7 mouse cellular contexts compared by ENCODE assay signal in genomic region chr11:21997561-21998140, GRCm38 (mm10). TPM values are rescaled to one million over a fixed set of nuclear protein-coding genes. Genes with fewer than 3 reads are reported as not detected.
A peak's percentile ranks its signal among the peaks of the same experiment; 100 is the strongest.
DNase-seq lines count a peak whose midpoint lies in the region; ATAC-seq and TF ChIP-seq lines count a peak whose summit lies in the region.

No protein-coding gene starts in this region.

- peaks cover 100% of the 10 kb centered on the region for H3K27me3 ChIP-seq in embryonic facial prominence, embryonic 13.5 days
- H3K27me3 ChIP-seq in forebrain, postnatal 0 days (ENCODE audit: insufficient read depth, low read length), result peaks cover 7% of the 10 kb centered on the region
- peaks cover 89% of the 10 kb centered on the region for H3K27me3 ChIP-seq in midbrain, embryonic 10.5 days (ENCODE audit: low read depth, poor library complexity, severe bottlenecking)

- WGBS in embryonic facial prominence, embryonic 13.5 days, result 2% methylated on average over 20 of the region's 20 CpGs
- 7% methylated on average over 20 of the region's 20 CpGs for WGBS in forebrain, postnatal 0 days
- under 1% methylated on average over 20 of the region's 20 CpGs for WGBS in midbrain, embryonic 10.5 days

- no peak for DNase-seq in layer of hippocampus, adult 2 months (ENCODE audit: low spot score in 2 of 2)
- no peak for DNase-seq in layer of hippocampus, adult 9-10 months (ENCODE audit: low spot score)
- DNase-seq in forebrain, postnatal 0 days, result no peak
- peak; percentile 57 for DNase-seq in midbrain, embryonic 10.5 days (ENCODE audit: low spot score)
- DNase-seq in layer of hippocampus, adult 11-12 months (ENCODE audit: low spot score), result no peak
- DNase-seq in layer of hippocampus, adult 8-10 months (ENCODE audit: low spot score in 2 of 2), result no peak

- H3K4me3 ChIP-seq in layer of hippocampus, adult 2 months, result peak overlapping the region; percentile 17; the same call in 1 of the 2 replicates
- H3K4me3 ChIP-seq in embryonic facial prominence, embryonic 13.5 days, result peak overlapping the region; percentile 56
- H3K4me3 ChIP-seq in forebrain, postnatal 0 days (ENCODE audit: low read depth, low read length), result peak overlapping the region; percentile 31
- H3K4me3 ChIP-seq in midbrain, embryonic 10.5 days, result peak overlapping the region; percentile 85

- TF ChIP-seq CTCF in layer of hippocampus, adult 2 months (conservative IDR thresholded peaks at IDR 0.05), result no peak
- TF ChIP-seq CTCF in forebrain, postnatal 0 days (IDR thresholded peaks at IDR 0.05; ENCODE audit: low read depth), result no peak

- peak overlapping the region; percentile 89 for H3K4me2 ChIP-seq in embryonic facial prominence, embryonic 13.5 days
- peak overlapping the region; percentile 65 for H3K4me2 ChIP-seq in forebrain, postnatal 0 days (ENCODE audit: low read depth)

- H3K36me3 ChIP-seq in embryonic facial prominence, embryonic 13.5 days, result no peaks in the 10 kb centered on the region
- no peaks in the 10 kb centered on the region for H3K36me3 ChIP-seq in forebrain, postnatal 0 days (ENCODE audit: insufficient read depth)
- H3K36me3 ChIP-seq in midbrain, embryonic 10.5 days, result peaks cover 63% of the 10 kb centered on the region

- H3K9ac ChIP-seq in embryonic facial prominence, embryonic 13.5 days, result peak overlapping the region; percentile 59; the same call in 1 of the 2 replicates
- H3K9ac ChIP-seq in forebrain, postnatal 0 days, result peak overlapping the region; percentile 22; the same call in 1 of the 2 replicates

- H3K27ac ChIP-seq in layer of hippocampus, adult 2 months, result peak overlapping the region; percentile 46; the same call in 1 of the 2 replicates
- no peak overlapping the region for H3K27ac ChIP-seq in embryonic facial prominence, embryonic 13.5 days
- peak overlapping the region; percentile 54; the same call in 1 of the 2 replicates for H3K27ac ChIP-seq in forebrain, postnatal 0 days (ENCODE audit: low read depth, low read length)
- peak overlapping the region; percentile 100 for H3K27ac ChIP-seq in midbrain, embryonic 10.5 days (replicated peaks)

- no peaks in the 10 kb centered on the region for H3K9me3 ChIP-seq in embryonic facial prominence, embryonic 13.5 days
- H3K9me3 ChIP-seq in forebrain, postnatal 0 days (ENCODE audit: low read length), result no peaks in the 10 kb centered on the region
- H3K9me3 ChIP-seq in midbrain, embryonic 10.5 days (replicated peaks), result no peaks in the 10 kb centered on the region

- no peak for ATAC-seq in embryonic facial prominence, embryonic 13.5 days (ENCODE audit: insufficient number of reproducible peaks, insufficient read depth, low FRiP score, low TSS enrichment, low read depth)
- no peak for ATAC-seq in forebrain, postnatal 0 days

- peaks cover 49% of the 10 kb centered on the region for H3K4me1 ChIP-seq in embryonic facial prominence, embryonic 13.5 days
- no peaks in the 10 kb centered on the region for H3K4me1 ChIP-seq in forebrain, postnatal 0 days (ENCODE audit: insufficient read depth)
- H3K4me1 ChIP-seq in midbrain, embryonic 10.5 days, result peaks cover 82% of the 10 kb centered on the region

RNA-seq across cellular contexts. Expression of gene Otx1, which starts 5.0 kb away (rescaled TPM):
- total RNA-seq in layer of hippocampus, adult 2 months (2021), result 1 to 10 TPM; 3.6 to 4.2 TPM
- polyA plus RNA-seq in embryonic facial prominence, embryonic 13.5 days (2015; fragmentation: Nextera tagmentation; extraction: Ambion mirVana), result 9.5 and 10.0 TPM in 2 replicates
- 2.3 and 3.9 TPM in 2 replicates for total RNA-seq in forebrain, postnatal 0 days (2014; rRNA removed)
- polyA plus RNA-seq in forebrain, postnatal 0 days (2015; fragmentation: Nextera tagmentation; extraction: Ambion mirVana), result 5.7 and 5.9 TPM in 2 replicates
- polyA plus RNA-seq in midbrain, embryonic 10.5 days (2016; fragmentation: Nextera tagmentation; extraction: Ambion mirVana), result 44.5 and 54.8 TPM in 2 replicates
- 1 to 10 TPM; 2.7 to 5.5 (median 3.5) TPM for total RNA-seq in layer of hippocampus, adult 8-10 months (2022)

Comparison
In these comparisons a context has a peak if more than half of its experiments do, and no peak if none do; other contexts are left out.
1. H3K4me3 ChIP-seq: peak in every context shown above with its lines; median percentile 85 in midbrain, embryonic 10.5 days; 56 in embryonic facial prominence, embryonic 13.5 days; 31 in forebrain, postnatal 0 days; 17 in layer of hippocampus, adult 2 months.